Mouse (Mus musculus) left cerebral cortex, postnatal 10 days (tissue): Measurements from ENCODE around the gene Pomgnt2. TPM values are rescaled to one million over a fixed set of nuclear protein-coding genes. Genes with fewer than 3 reads are reported as not detected.

Experiments used
- DNase-seq, 2 experiments: peaks; one replicate each; pipeline ENCODE4 v3.0.0; 2021 to 2022; ENCODE audit warnings: low spot score in 2 of 2, mixed read lengths in 1 of 2; ENCODE audit errors: extremely low spot score in 1 of 2
- intact Hi-C: fragments of 180-260 bp; cut with DNase I; formaldehyde crosslinking; loops from one replicate; pipeline ENCODE4 v1.15.1; 2025
- total RNA-seq, 2 experiments: library from RNA; stranded (reverse); gene quantifications; 2 replicates each; pipeline ENCODE4 v1.2.3; 2021

Pomgnt2 gene
- total RNA-seq, 2 experiments from 2014 or later, result 38.1 to 40.0 TPM

GRCm38 (mm10) chr9:121982665-121983064 lies 14.2 kb downstream of the Pomgnt2 start:
- intact Hi-C loops, result loop anchor here (2.0 to 5.0 kb wide), 2 partner anchors 34 to 125 kb away; partner anchors contain the start of gene Higd1a
- DNase-seq, result no peak

- intact Hi-C loops, result loop anchor here (2.0 to 5.0 kb wide), 2 partner anchors 33 to 125 kb away; partner anchors contain the start of gene Higd1a
- DNase-seq, result no peak
These were observed 14.7 kb downstream of the Pomgnt2 start for GRCm38 (mm10) chr9:121982214-121982613.

- DNase-seq, result no peak
- intact Hi-C loops, result loop anchor here (2.0 to 5.0 kb wide), 2 partner anchors 33 to 124 kb away; partner anchors contain the start of gene Higd1a
These were observed 15.3 kb downstream of the Pomgnt2 start for GRCm38 (mm10) chr9:121981466-121982105.

GRCm38 (mm10) chr9:121981046-121981445 lies 15.9 kb downstream of the Pomgnt2 start:
- DNase-seq, result no peak
- intact Hi-C loops, result loop anchor here (5.0 kb wide), 1 partner anchor 124 kb away; the partner anchor contains the start of gene Higd1a

GRCm38 (mm10) chr9:121975321-121975720 lies 21.6 kb downstream of the Pomgnt2 start:
- intact Hi-C loops, result no loop called here
- DNase-seq, result no peak

DNA sequence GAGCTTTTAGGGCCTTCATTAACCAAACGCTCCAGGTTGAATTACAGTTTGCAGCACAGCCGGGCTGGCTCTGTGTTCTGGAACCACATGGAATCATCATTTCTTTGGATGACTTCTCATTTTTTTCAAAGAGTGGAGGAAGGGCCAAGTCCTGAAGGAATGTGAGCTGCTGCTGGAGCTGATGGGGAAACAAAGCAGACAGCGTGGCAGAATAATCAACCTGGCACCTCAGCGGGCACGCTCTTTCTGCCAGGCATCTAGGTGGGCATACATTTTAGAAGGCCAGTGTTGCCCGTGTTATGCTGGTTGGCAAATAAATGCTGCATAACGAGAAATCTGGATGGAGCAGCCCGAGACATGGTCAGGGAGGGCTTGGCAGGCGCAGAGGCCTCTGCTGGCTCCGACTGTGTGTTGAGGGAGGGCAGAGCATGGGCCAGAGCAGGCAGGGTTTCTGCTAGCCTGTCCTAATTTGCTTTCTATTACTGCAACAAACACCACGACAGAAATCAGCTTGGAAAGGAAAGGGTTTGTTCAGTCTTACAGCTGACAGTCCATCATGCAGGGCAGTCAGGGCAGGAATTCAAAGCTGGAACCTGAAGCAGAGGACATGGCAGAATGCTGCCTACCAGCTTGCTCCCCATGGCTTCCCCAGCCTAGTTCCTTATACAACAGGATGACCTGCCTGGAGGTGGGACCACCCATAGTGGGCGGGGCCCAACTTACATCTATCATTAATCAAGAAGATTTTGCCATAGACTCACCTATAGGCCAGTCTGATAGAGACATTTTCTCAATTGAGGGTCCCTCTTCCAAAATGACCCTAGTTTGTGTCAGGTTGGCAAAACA lies 22.5 kb downstream of the Pomgnt2 start:
- intact Hi-C loops, result no loop called here

DNA sequence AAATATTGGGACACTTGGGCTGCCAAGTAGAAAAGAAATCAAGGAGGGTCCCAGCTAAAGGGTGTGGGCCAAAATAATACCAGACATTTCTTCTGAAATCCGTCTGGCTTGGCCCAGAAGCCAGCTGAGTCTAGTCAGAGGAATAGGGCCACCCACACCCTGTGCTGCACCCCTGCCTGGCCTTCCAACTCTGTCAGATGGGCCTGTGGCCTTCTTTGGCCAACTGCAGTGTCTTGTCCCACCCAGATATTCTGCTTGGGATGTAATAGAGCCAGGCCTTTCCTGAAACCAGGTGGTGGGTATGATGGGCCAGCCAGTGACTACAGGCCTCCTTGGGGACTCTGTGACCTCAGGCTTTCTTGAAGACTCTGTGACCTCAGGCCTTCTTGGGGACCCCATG lies 23.7 kb downstream of the Pomgnt2 start:
- DNase-seq, result no peak
- intact Hi-C loops, result no loop called here

More for the DNA sequence above, 22.5 kb downstream of the Pomgnt2 start:
- DNase-seq, result no peak

GRCm38 (mm10) chr9:121969841-121970381 lies 27.0 kb downstream of the Pomgnt2 start:
- DNase-seq, result no peak

GRCm38 (mm10) chr9:121968258-121968657 lies 28.7 kb downstream of the Pomgnt2 start:
- intact Hi-C loops, result no loop called here
- no peak for DNase-seq

More at GRCm38 (mm10) chr9:121969841-121970381, 27.0 kb downstream of the Pomgnt2 start:
- intact Hi-C loops, result no loop called here

- intact Hi-C loops, result no loop called here
- no peak for DNase-seq
These were observed 32.0 kb downstream of the Pomgnt2 start for GRCm38 (mm10) chr9:121964941-121965340.

DNA sequence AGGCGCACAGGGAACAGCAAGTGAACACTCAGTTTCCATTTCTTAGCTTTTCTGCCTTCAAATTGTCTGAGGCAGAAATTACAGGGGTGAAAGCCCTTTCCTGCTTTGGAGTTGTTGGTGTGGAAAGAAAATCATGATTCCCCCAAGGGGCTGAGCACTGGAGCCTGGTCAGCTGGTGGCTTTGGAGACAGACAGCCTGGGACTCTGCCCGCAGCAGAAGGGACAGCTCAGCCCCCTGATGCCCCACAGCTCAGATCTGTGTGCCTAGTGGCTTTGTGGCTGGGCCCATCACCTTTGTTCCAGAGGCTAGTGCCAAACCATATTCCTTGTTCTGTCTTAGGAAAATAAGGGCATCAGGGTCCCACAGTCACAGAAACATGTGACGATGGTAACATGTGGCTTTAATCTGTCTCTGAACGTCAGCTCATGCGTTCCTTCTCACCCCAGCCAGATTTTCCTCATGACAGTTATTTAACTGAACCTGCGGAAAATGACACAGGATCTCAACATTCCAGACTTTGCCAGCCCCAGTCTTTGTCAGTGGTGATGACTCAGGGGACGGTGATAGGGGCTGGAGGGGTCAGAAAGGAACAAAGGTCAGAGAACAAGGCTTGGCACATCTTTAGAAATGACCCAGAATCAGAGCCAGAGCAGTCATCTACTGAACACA lies 36.8 kb downstream of the Pomgnt2 start:
- intact Hi-C loops, result no loop called here

GRCm38 (mm10) chr9:121952596-121952995 lies 44.3 kb downstream of the Pomgnt2 start:
- DNase-seq, result peak in 1 of 2 experiments; percentile 11
- intact Hi-C loops, result no loop called here

More for the DNA sequence above, 36.8 kb downstream of the Pomgnt2 start:
- DNase-seq, result peak in 1 of 2 experiments; percentile 17

DNA sequence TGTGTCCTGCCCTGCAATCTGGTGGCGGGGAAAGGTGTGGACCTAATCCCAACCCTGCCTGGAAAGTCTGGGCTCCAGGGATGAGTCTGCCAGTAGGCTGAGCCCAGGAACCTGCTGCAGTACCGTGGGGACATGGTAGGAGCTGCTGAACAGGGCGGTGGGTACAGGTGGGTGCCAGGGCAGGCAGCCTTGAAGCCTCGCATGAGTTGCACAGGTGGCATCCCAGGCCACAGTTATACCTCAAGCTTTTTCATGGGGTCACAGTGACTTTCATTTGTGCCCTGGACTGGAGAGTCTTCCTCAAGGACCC lies 45.8 kb downstream of the Pomgnt2 start:
- DNase-seq, result no peak
- intact Hi-C loops, result no loop called here

DNA sequence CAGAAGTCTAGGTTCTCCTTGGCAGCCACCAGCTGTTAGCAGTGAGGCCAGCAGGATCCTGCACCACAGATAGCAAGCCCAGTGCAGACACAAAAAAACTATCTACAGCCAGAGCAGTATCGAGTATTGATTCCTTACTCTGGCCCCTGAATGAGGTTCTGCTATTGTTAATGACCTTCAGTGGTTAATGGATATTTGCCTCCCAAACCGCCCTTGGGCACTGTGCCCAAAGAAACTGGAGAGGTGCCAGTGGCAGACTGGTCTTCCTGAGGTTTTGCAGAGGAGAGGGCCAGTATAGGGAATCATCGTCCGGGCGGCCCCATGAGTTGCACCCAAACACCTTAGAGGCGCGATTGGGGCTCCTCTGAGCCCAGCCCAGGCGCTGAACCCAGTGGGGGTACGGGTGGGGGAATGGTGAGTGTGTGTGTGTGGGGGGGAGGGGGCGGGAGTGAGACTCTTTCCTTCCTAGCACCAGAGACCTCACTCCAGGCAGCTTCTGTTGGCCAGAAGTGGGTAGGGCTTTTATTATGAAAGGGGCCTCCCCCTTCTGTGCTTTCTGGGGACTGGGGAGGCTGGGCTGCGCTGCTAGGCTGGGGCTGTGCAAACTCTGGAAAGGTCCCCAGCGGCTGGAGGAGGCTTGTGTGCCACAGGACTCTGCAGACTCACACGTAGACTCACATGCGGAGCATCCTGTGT lies 46.3 kb downstream of the Pomgnt2 start, which contains the start of gene Fam198a:
Gene Fam198a, plus strand, starts transcription at position 571 of the 696 bp plus-strand sequence.
- intact Hi-C loops, result no loop called here
- DNase-seq, result peak in 1 of 2 experiments; percentile 78

- DNase-seq, result peak in 1 of 2 experiments; percentile 25
- intact Hi-C loops, result loop anchor here (2.0 kb wide), 1 partner anchor 34 kb away; no protein-coding TSS in a partner anchor
These were observed 48.5 kb downstream of the Pomgnt2 start for GRCm38 (mm10) chr9:121948431-121948830.

DNA sequence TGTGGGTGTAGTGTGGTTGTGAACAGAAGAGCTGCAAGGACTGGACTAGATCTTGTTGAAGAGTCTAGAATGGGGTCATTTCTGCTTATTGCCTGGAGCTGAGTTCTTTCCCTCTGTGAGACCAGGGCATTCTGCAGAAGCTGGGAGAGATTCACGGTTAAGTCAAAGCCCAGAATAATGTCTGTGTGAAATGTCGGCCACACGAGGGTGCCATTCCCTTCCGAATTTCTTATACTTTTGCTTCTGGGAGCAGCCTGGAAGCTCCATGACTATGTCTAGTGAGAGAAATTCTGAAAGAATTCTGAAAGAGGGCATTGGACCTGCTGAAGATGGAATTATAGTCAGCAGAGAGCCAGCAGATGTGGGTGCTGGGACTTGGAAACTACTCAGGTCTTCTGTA lies 49.1 kb downstream of the Pomgnt2 start:
- intact Hi-C loops, result loop anchor here (2.0 kb wide), 1 partner anchor 35 kb away; no protein-coding TSS in a partner anchor
- DNase-seq, result peak; percentile 68 to 71

DNA sequence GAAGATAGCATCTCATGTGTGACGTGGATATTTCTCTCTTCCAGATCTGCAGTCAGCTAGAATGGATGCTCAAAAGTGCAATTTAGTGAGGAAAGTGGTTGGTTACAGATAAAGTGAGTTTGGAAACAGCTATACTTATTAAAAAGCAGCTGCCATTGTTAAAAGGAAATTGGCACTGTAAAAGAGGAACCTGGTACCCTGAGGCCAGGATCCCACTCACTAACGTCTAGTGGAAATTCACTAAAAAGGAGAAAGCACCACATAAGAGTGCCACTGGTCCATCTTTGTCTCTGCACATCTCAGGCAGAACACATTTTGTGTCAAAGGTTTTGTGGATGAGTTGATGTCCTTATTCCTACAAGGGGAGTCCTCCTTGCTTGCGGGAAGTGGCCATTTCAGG lies 53.3 kb downstream of the Pomgnt2 start:
- DNase-seq, result no peak
- intact Hi-C loops, result no loop called here

DNA sequence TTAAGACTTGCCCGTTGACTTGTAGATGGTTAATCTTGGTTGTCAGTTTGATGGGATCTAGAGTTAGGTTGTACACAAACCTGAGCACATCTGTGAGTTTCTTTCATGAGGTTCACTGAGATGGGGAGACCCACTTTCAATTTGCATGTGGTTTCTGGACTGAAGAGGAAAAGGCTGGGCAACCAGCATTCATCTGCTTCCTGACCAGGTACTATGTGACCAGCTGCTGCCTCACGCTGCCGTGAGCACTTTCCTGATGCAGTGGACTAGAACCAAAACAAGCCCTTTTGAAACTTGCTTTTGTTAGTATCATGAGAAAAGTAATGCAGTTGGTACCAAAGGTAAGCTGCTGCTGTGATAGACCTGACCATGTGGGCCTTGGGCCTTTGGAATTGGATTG lies 53.9 kb downstream of the Pomgnt2 start:
- intact Hi-C loops, result no loop called here
- no peak for DNase-seq
